Mouse (Mus musculus): ENCODE measurements at regions not wholly inside any gene's neighbourhood (a gene's known extent, or its start where the extent isn't known, plus 50 kb on each side); places are given as distances from the start of the nearest gene placed in this dataset.
A peak's percentile ranks its signal among the peaks of the same experiment; 100 is the strongest.
"Not testable (repeated sequence)": the region's sequence is repeated elsewhere in the genome, so short reads cannot be mapped to it uniquely, and the experiment has no call there.

- DNase-seq; intact Hi-C loops (cut with DNase I): not testable (repeated sequence)
Measured at GRCm38 (mm10) chr4:3497392-3497791, 312.2 kb upstream of the Vmn1r3 start.

GRCm38 (mm10) chr4:3495987-3496386, 310.8 kb upstream of the Vmn1r3 start:
- intact Hi-C loops (cut with DNase I); DNase-seq: not testable (repeated sequence)

DNA sequence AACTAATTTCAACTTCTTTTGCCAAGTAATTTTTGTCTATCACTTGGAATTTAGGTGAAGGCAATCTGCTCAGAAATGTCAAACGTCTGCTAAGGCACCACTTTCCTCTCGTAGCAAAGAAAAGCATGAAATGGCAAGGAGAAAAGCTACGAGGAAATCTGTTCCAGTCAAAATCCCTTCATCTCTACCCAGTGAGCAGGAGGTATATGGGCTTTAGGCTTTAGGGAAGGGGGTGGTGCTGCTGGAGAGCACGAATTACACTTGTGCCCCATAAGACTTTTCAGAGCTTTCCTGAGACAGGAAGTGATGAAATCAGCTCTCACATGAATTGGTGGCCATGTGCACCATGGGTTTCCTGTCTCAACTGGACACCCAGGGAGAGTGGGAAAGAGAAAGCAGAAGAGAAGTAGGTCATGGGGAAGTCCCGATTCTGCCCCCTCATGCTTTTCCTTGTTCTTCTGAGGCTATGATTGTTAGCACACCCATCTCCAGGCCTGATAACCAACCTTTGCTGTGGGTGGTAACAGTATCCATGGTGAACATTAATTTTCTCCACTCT, 309.0 kb upstream of the Vmn1r3 start:
- DNase-seq; intact Hi-C loops (cut with DNase I): not testable (repeated sequence)

DNA sequence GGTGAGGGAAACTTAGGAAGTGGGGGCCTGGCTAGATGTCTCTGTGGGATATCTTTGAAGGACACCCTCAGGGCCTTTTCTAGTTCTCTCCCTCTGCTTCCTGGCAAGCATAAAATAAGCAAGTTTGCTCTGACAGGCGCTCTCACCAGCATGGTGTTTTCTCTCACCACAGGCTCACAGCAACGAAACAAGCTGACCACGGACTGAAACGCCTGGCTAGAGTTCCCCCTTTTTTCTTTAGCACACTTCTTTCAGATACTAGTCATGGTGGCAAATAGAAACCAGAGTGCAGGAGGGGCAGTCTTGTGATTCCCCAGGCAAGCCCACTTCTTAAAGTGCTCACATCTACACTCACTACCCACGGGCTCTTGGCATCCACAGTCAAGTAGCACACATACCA, 305.7 kb upstream of the Vmn1r3 start:
- DNase-seq; intact Hi-C loops (cut with DNase I): not testable (repeated sequence)

- no peak for DNase-seq
- intact Hi-C loops (cut with DNase I) = no loop called here
Measured at GRCm38 (mm10) chr4:3482092-3482491, 296.9 kb upstream of the Vmn1r3 start.

- intact Hi-C loops (cut with DNase I) = no loop called here
- no peak for DNase-seq
Measured at GRCm38 (mm10) chr4:3456773-3457172, 271.6 kb upstream of the Vmn1r3 start.

DNA sequence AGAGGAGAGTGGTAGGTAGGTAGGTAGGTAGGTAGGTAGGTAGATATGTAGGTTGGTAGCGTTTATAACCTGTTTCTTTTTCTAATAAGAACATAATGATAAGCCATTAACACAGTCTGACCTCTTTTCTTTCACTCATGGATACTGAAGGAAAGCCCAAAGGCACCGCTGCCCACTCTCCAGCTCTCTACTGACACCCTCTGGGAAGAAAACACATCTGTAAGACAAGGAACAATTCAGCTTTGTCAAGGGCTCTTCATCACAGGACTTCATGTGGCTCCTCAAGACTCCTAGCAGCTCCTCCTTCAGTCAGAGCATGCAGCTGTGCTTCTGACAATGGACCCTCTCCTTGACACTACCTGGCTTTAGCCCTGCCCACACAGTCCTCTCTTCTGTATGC, 252.2 kb upstream of the Vmn1r3 start:
- DNase-seq = not testable (repeated sequence)
- intact Hi-C loops (cut with DNase I) = loop anchor here (5.0 kb wide), 1 partner anchor 380 kb away; no protein-coding TSS in a partner anchor

- no peak for DNase-seq
- intact Hi-C loops (cut with DNase I) = loop anchor here (5.0 kb wide), 1 partner anchor 399 kb away; no protein-coding TSS in a partner anchor
Measured at GRCm38 (mm10) chr4:3427968-3428367, 242.8 kb upstream of the Vmn1r3 start.

GRCm38 (mm10) chr4:3419920-3420499, 234.9 kb upstream of the Vmn1r3 start:
- DNase-seq = peak; percentile 6
- intact Hi-C loops (cut with DNase I) = no loop called here

GRCm38 (mm10) chr4:3416670-3417069, 231.5 kb upstream of the Vmn1r3 start:
- intact Hi-C loops (cut with DNase I) = no loop called here
- DNase-seq = no peak

DNA sequence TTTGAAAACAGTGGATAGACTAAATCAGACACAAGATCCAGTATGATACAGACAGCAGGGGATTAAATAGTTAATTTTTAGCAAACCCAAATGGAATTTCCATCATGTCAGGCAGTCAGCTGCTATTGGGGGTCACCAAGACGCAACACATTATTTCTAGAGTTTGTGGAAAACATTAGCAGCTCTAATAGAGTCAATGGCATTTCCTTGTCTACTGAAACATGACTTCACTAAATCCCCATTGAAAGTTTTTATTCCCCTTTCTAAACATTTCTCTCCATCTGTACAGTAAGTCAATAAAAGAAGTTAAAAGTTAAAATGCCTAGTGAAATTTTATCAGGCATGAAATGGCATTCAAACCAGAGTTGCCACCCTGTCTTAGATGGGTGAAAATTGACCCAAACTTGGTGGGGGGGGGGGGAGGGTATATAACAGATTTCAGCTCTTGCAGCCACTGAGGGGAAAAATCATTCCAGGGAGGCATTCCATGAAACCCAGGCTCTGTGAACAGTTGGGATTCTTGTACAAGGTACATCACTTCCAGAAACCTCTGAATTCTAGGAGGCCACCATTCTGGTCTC, 229.4 kb upstream of the Vmn1r3 start:
- DNase-seq; intact Hi-C loops (cut with DNase I): not testable (repeated sequence)

DNA sequence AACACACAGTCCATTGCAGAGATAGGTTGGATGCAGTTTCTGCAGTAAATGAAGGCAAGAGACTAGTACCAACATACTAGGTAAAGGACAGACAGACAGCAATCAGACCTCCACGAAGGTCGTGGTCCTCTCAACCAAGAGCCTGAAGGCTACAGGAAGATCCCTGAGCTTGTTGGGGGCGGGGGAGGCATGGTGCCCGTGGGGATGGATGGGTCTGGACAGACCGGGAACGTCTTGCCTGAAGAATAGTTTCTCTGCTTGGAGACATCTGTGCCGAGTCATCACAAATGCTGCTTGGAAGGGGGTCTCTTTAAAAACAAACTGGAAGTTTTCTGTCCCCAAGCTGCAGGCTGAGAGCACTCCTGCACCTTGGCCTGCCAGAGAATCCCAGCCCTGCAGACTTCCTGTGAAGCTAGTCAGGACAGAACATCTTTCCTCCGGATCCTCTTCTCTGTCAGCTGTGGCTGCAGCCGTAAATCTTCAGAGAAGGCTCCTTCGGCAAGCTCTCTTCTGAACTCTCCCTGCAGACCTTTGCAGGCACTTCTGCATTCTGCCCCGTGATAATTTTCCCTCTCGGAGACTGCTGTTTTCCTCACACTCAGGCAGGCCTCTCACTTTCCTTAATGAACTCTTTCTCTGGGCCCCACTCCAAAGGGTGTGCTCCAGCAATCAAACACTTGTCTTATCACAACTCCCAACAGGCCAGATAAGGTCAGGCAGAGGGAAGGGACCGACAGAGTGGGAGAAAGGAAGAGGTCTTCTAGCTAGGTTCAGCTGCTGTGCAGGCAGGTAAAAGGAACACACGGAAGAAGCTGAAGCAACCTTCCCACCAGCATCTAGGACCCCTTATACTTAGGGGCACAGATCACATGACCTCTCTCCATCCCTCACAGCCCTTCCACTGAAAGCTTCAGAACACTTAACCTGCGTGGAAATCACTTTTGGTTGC, 228.6 kb upstream of the Vmn1r3 start:
- no peak for DNase-seq
- intact Hi-C loops (cut with DNase I) = no loop called here

DNA sequence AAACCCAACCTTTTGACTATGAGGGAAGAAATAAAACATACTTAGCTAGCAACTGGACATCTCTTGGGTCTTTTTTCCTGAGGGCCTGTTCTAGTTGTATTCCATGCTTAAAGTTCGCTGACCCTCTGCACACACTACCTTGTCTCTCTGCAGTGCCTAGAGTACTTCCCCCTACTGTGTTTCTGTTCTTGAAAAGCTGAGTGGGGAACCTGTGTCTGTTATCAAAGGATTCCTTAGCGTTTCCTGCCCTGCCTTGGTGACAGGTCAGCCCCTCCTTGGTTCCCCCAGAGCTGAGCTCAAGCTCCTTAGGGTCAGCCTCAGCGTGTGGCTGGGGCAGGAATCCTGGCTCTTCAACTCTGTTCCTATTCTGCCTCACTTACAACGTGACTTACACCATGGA, 227.2 kb upstream of the Vmn1r3 start:
- intact Hi-C loops (cut with DNase I); DNase-seq: not testable (repeated sequence)

- intact Hi-C loops (cut with DNase I); DNase-seq: not testable (repeated sequence)
Measured at GRCm38 (mm10) chr4:3402856-3403255, 217.7 kb upstream of the Vmn1r3 start.

DNA sequence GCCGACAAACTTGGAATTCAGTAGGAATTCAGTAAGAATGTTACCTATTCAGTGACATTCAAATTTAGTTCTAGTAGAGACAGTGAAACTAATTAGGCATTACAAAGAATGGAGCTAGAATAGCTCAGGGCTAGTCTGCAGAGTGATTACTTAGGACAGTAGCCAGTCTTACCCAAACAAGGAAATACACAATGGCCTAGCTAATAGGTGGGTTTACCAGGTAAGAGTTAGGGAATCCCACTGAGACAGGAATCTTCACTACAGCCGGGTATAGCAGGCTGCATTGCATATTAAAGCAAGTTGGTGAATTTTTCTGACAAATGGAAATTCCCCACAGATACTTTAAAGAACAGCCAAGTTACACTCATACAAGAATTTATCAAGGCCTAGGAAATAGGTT, 216.6 kb upstream of the Vmn1r3 start:
- DNase-seq; intact Hi-C loops (cut with DNase I): not testable (repeated sequence)

- intact Hi-C loops (cut with DNase I); DNase-seq: not testable (repeated sequence)
Measured at GRCm38 (mm10) chr4:3391579-3391978, 206.4 kb upstream of the Vmn1r3 start.

GRCm38 (mm10) chr4:3373027-3373763, 188.0 kb upstream of the Vmn1r3 start:
- intact Hi-C loops (cut with DNase I); DNase-seq: not testable (repeated sequence)

GRCm38 (mm10) chr4:3368021-3368420, 182.9 kb upstream of the Vmn1r3 start:
- intact Hi-C loops (cut with DNase I); DNase-seq: not testable (repeated sequence)

DNA sequence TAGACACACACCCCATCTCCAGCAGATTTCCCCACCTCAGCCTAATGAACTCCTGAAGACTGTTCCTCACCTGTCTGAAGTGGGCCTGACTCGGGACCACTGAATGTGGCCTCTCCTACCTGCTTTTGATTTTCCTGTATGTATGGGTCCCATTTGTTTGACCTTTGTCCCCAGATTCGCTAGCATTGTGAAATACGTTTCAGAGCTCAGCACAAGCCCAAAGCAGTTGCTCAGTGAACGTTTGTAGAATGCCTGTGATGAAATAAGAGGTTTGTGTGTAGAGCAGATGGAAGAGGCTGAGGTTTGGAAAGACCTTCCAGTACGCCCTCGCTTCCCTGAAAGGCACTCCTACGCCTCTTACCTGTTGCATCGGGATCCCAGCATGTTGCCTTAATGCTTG, 158.3 kb upstream of the Vmn1r3 start:
- intact Hi-C loops (cut with DNase I); DNase-seq: not testable (repeated sequence)

DNA sequence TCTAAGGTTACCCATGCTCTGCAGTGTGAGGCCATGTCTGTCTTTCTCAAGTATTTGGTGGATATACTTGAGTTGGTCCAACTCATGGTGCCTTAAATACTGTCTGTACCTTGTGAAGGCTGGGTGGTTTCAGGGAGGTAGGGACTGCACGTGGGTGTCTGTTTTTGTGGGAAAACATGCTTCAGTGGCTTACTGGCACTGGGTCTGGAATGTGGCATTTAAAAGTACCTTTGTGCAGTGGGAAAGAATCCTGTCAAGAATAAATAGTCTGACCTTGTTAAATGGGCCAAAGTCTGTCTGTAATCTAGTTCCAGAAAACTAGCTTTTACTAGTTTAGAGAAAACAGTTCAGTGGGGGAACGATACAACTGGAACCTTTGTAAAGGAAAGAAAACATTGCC, 157.5 kb upstream of the Vmn1r3 start:
- DNase-seq; intact Hi-C loops (cut with DNase I): not testable (repeated sequence)
